Mouse (Mus musculus): ENCODE measurements at regions not wholly inside any gene's neighbourhood (a gene's known extent, or its start where the extent isn't known, plus 50 kb on each side); places are given as distances from the start of the nearest gene placed in this dataset.

- DNase-seq = no peak
Observed at GRCm38 (mm10) chr17:62058016-62058415, 823.1 kb downstream of the Efna5 start.

DNA sequence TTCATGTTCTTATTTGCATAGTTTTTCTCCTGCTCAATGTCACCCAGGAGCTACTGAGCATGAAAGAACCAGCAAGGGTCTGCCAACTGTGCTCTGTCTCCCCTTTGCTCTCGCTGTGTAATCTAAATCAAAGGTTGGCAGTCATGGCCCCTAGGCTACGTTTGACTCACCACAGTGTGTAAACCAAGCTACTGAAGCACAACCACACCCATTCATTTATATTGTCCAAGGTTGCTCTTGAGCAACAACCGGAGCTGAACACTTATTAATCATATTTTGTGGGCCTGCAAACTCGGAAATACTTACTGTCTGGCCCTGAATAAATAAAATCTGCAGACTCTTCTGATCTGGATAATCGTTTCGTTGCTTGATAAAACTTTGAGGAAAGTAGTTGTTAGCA, 826.3 kb downstream of the Efna5 start:
- DNase-seq = no peak

DNA sequence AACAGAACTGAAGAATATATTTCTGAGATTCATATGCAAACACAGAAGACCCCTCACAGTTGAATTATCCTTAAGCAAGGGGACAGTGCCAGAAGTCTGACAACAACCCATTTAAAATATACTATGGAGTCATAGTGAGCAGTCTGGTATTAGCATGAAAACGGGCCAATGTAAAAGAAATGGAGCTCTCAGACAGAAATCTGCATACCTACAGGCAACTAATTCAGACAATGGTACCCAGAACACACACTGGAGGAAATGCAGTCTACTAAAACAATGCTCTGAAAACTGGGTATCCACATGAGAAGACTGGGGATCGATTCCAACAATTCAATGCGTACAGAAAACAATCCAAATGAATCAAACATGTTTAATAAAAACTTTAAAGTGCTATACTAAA, 832.1 kb downstream of the Efna5 start:
- no peak for DNase-seq

GRCm38 (mm10) chr17:62030614-62031013, 850.5 kb downstream of the Efna5 start:
- no peak for DNase-seq
